Mouse (Mus musculus) cortical plate, adult 2 months (tissue): ENCODE measurements at regions not wholly inside any gene's neighbourhood (a gene's known extent, or its start where the extent isn't known, plus 50 kb on each side); places are given as distances from the start of the nearest gene placed in this dataset.

Source experiments
- CTCF ChIP-seq: fragments of 200-500 bp; IDR thresholded peaks from 2 replicates; pipeline ENCODE4 v1.5.1; 2011; ENCODE audit warnings: mild to moderate bottlenecking, control low read depth, low read length; ENCODE audit not compliant: insufficient read depth; ENCODE audit errors: extremely low read depth
- POLR2A ChIP-seq: fragments of 200-500 bp; IDR thresholded peaks from 2 replicates; pipeline ENCODE4 v1.6.1; 2011; ENCODE audit warnings: mild to moderate bottlenecking, low read length, control low read depth; ENCODE audit not compliant: insufficient read depth; ENCODE audit errors: extremely low read depth

DNA sequence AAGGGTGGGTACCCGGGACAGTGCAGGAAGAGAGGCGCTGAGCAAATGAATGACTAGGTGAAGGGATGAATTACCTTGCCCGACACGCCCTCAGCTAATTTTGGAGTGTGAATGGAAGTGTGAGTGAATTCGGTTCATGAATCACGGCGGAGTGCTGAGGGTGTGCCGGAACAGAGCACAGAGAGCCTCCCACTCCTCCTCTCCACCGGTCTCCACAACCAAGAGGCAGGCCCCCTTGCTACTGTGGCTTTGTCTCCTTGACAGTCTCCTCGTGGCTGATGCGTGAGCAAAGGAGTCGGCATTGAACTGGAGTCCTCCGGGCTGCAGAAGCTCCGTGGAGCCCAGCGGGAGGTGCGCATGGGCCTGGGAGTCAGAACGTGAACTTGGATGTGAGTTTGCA, 64.5 kb upstream of the Nectin1 start:
- no peak for TF ChIP-seq CTCF
- no peak for TF ChIP-seq POLR2A
